Comparison of ENCODE assay signal across 9 mouse cellular contexts in the genomic region with DNA sequence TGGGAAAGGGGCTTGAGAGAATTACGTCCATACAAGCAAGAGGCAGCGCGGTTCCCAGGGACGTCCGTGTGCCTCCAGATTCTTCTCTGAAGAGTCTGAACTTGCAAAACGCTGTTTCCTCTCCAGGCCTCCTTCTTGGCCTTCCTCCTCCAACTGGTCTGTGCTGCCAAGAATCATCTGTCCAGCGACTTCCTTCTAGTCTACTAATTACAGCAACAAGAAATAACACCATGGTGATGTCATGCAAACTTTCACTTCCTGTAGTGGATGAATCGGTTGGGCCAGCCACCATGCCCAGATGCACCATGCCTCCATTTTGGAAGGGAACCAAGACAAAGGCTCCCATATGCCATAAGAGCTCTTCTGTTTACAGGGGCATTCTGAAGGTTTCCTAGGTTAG.
DNase-seq lines count a peak whose midpoint lies in the region; ATAC-seq lines count a peak whose summit lies in the region.
"Had no signal": no experiment of that assay in that cellular context is flagged by ENCODE, and none has a peak within 500 bp of the region (broad histone marks: within the 10 kb centered on the region; RNA-seq: fewer than 3 reads in every experiment).

No protein-coding gene starts in this region.

- H3K36me3 ChIP-seq in intestine, embryonic 16.5 days (ENCODE audit: control insufficient read depth, insufficient read depth, low read length), result 0 out of 2 replicates have a peak, but pooled peaks cover 7% of the 10 kb centered on the region

- no peaks in the 10 kb centered on the region for H3K27me3 ChIP-seq in intestine, embryonic 16.5 days (replicated peaks; ENCODE audit: control insufficient read depth, insufficient read depth, low read length)
- H3K27me3 ChIP-seq: midbrain, embryonic 12.5 days had no signal

- H3K4me2 ChIP-seq in intestine, embryonic 16.5 days (ENCODE audit: low read depth, low read length), result no peak overlapping the region
- H3K4me2 ChIP-seq: midbrain, embryonic 12.5 days had no signal

- H3K27ac ChIP-seq in intestine, embryonic 16.5 days (ENCODE audit: low read length), result peak overlapping the region; percentile 75
- H3K27ac ChIP-seq: midbrain, embryonic 12.5 days had no signal

- H3K4me1 ChIP-seq in intestine, embryonic 16.5 days (ENCODE audit: control insufficient read depth, insufficient read depth, low read length), result peaks cover 39% of the 10 kb centered on the region

- H3K4me3 ChIP-seq in intestine, embryonic 16.5 days (ENCODE audit: low read length), result no peak overlapping the region
- H3K4me3 ChIP-seq: midbrain, embryonic 12.5 days had no signal

- WGBS in intestine, embryonic 16.5 days, result 59% methylated on average over 8 of the region's 8 CpGs

- 0 out of 2 replicates have a peak overlapping the region, but pooled peaks have one; percentile 23 for H3K9ac ChIP-seq in intestine, embryonic 16.5 days (ENCODE audit: low read depth, low read length)
- H3K9ac ChIP-seq: midbrain, embryonic 12.5 days had no signal

- peak; percentile 49 to 55 for DNase-seq in cerebellum, postnatal 10 days
- no peak for DNase-seq in cerebellum, postnatal 14 days
- DNase-seq in c-Kit-positive CD71-negative TER-119-negative erythroid progenitor cells, embryonic 14.5 days (ENCODE audit: low read depth), result peak; percentile 35
- DNase-seq in lung, postnatal 14 days, result peak; percentile 68
- DNase-seq in urinary bladder, adult 2 months (ENCODE audit: low spot score), result no peak
- DNase-seq in frontal cortex, postnatal 14 days (ENCODE audit: low spot score in 2 of 2), result no peak
- DNase-seq in left cerebral cortex, adult 8-10 months (ENCODE audit: low spot score in 2 of 2), result no peak

- ATAC-seq in intestine, embryonic 16.5 days, result no peak

- H3K9me3 ChIP-seq in intestine, embryonic 16.5 days (ENCODE audit: control insufficient read depth, low read length), result no peaks in the 10 kb centered on the region
- H3K9me3 ChIP-seq: midbrain, embryonic 12.5 days had no signal

Comparison
In these comparisons a context has a peak if more than half of its experiments do, and no peak if none do; other contexts are left out.
1. DNase-seq: peak in cerebellum, postnatal 10 days (2 of 2), c-Kit-positive CD71-negative TER-119-negative erythroid progenitor cells, embryonic 14.5 days (single experiment) and lung, postnatal 14 days (single experiment); none in cerebellum, postnatal 14 days (0 of 2), urinary bladder, adult 2 months (single experiment), frontal cortex, postnatal 14 days (0 of 2) and left cerebral cortex, adult 8-10 months (0 of 2).